Mouse (Mus musculus): ENCODE data around the gene Iba57. TPM values are rescaled to one million over a fixed set of nuclear protein-coding genes. Genes with fewer than 3 reads are reported as not detected.
A peak's percentile ranks its signal among the peaks of the same experiment; 100 is the strongest.

The Iba57 gene
- polyA plus RNA-seq, 1 experiment from 2014 or later, result 3.5 TPM

- H3K4me1 ChIP-seq (ENCODE audit: control insufficient read depth, insufficient read depth, low read length), result peaks cover 8% of the 10 kb centered on the region
- ATAC-seq (ENCODE audit: low FRiP score) (no peak), DNase-seq (ENCODE audit: low spot score, missing footprints) (no peak)
- H3K9me3 ChIP-seq (ENCODE audit: control insufficient read depth, low read length), result no peaks in the 10 kb centered on the region
- no peak overlapping the region for H3K27ac ChIP-seq (ENCODE audit: low read depth, low read length)
- H3K4me3 ChIP-seq (ENCODE audit: low read depth, low read length), result no peak overlapping the region
- no peak overlapping the region for H3K9ac ChIP-seq (ENCODE audit: low read length)
- H3K27me3 ChIP-seq (ENCODE audit: control insufficient read depth, insufficient read depth, low read length), result no peaks in the 10 kb centered on the region
- H3K4me2 ChIP-seq, result no peak overlapping the region
- WGBS, result 76% methylated on average over 5 of the region's 5 CpGs
- peaks cover 4% of the 10 kb centered on the region; the same call in 1 of the 2 replicates for H3K36me3 ChIP-seq (ENCODE audit: control insufficient read depth, insufficient read depth, low read length)
These were observed 2.1 kb downstream of the Iba57 start for GRCm38 (mm10) chr11:59161398-59161797.

DNA sequence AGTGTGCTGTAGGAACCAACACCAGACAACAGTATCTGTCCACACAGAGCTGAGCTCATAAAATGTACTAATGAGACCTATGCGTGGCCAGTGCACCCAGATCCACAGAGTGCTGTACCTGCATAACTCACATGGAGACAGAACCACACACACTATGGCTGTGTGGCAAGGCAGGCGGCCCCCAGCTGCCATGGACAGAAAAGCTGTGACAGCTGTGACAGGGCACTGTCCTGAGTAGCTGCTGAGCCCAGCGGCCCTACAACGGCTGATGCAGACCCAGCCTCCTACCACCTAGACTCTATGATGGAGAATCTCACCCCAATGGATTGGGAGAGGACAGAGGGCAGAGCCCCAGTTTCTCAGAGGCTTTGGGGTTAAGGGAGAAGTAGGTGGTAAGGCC is 4.0 kb downstream of the Iba57 start:
- H3K4me2 ChIP-seq, result no peak overlapping the region
- no peaks in the 10 kb centered on the region for H3K27me3 ChIP-seq (ENCODE audit: control insufficient read depth, insufficient read depth, low read length)
- H3K4me1 ChIP-seq (ENCODE audit: control insufficient read depth, insufficient read depth, low read length), result peaks cover 8% of the 10 kb centered on the region
- peaks cover 4% of the 10 kb centered on the region; the same call in 1 of the 2 replicates for H3K36me3 ChIP-seq (ENCODE audit: control insufficient read depth, insufficient read depth, low read length)
- no peak overlapping the region for H3K27ac ChIP-seq (ENCODE audit: low read depth, low read length)
- H3K9me3 ChIP-seq (ENCODE audit: control insufficient read depth, low read length), result no peaks in the 10 kb centered on the region
- DNase-seq (ENCODE audit: low spot score, missing footprints) (no peak), ATAC-seq (ENCODE audit: low FRiP score) (no peak)
- no peak overlapping the region for H3K9ac ChIP-seq (ENCODE audit: low read length)
- WGBS, result 84% methylated on average over 4 of the region's 4 CpGs
- H3K4me3 ChIP-seq (ENCODE audit: low read depth, low read length), result no peak overlapping the region

DNA sequence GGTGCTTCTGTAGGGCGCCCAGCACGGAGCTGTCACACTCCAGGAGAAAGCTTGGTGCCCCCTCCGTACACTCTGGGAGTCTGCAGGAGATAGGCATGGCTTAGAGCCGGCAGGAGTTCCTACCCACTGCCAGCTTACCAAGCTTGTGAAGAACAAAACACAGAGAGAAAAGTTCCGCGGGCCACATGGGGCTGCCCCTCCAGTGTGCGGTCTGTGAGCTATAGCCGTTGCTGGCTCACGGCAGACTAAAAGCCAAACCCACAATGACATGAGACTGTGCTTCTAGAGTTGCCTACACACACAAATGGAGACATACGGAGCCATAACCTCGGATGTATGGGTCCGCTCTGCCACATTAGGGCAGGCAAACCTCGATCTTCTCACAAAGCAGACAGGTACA is 4.4 kb downstream of the Iba57 start:
- Histone ChIP-seq H3K4me2 (no peak overlapping the region), H3K4me1 (ENCODE audit: control insufficient read depth, insufficient read depth, low read length) (peaks cover 6% of the 10 kb centered on the region), H3K27me3 (ENCODE audit: control insufficient read depth, insufficient read depth, low read length) (no peaks in the 10 kb centered on the region), H3K9ac (ENCODE audit: low read length) (no peak overlapping the region), H3K4me3 (ENCODE audit: low read depth, low read length) (no peak overlapping the region), H3K9me3 (ENCODE audit: control insufficient read depth, low read length) (no peaks in the 10 kb centered on the region), H3K27ac (ENCODE audit: low read depth, low read length) (no peak overlapping the region), H3K36me3 (ENCODE audit: control insufficient read depth, insufficient read depth, low read length) (peaks cover 4% of the 10 kb centered on the region; the same call in 1 of the 2 replicates)
- 97% methylated on average over 13 of the region's 13 CpGs for WGBS
- ATAC-seq (ENCODE audit: low FRiP score) (no peak), DNase-seq (ENCODE audit: low spot score, missing footprints) (no peak)

DNA sequence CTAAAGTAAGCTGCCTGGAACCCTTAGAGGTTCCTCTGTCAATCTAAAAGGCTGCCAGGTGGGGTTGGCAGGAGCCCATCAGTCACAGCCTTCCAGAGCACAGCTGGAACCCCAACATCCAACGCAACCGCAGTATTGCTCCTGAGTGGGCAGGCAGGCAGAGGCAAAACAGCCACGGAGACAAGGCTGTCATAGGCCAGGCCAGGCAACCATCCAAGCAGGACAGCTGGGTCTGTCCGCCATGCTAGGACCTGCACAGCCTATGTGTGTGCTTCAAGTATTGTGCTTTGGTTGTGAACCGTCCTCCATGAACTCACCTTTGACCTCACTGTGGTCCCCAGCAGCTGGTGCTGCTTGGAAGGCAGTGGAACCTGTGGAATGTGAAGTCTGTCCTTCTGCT is 7.6 kb downstream of the Iba57 start:
- H3K9me3 ChIP-seq (ENCODE audit: control insufficient read depth, low read length), result no peaks in the 10 kb centered on the region
- DNase-seq (ENCODE audit: low spot score, missing footprints) (no peak), ATAC-seq (ENCODE audit: low FRiP score) (no peak)
- no peaks in the 10 kb centered on the region for H3K27me3 ChIP-seq (ENCODE audit: control insufficient read depth, insufficient read depth, low read length)
- no peak overlapping the region for H3K27ac ChIP-seq (ENCODE audit: low read depth, low read length)
- no peaks in the 10 kb centered on the region for H3K4me1 ChIP-seq (ENCODE audit: control insufficient read depth, insufficient read depth, low read length)
- H3K4me3 ChIP-seq (ENCODE audit: low read depth, low read length), result no peak overlapping the region
- 92% methylated on average over 5 of the region's 5 CpGs for WGBS
- H3K9ac ChIP-seq (ENCODE audit: low read length), result no peak overlapping the region
- no peak overlapping the region for H3K4me2 ChIP-seq
- peaks cover 4% of the 10 kb centered on the region; the same call in 1 of the 2 replicates for H3K36me3 ChIP-seq (ENCODE audit: control insufficient read depth, insufficient read depth, low read length)

DNA sequence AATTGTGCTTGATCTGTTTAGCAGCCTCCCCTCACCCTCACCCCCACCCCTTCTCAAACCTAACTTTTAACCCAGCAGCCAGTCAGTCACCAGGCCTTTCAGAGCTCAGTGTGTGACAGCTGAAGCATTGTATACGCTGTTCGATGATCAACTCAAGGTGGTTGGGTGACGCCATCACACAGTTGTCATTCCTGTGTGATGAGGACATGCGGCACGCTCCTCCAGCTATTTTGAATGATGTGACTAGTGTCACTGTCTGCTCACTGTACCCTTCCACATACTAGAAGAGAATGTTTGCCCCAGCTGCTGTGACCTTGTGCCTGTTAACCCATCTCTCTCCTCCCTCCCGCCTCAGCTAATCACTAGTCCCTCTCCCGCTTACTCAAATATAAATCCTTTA is 9.3 kb downstream of the Iba57 start:
- Histone ChIP-seq H3K4me1 (ENCODE audit: control insufficient read depth, insufficient read depth, low read length) (no peaks in the 10 kb centered on the region), H3K4me3 (ENCODE audit: low read depth, low read length) (no peak overlapping the region), H3K27ac (ENCODE audit: low read depth, low read length) (no peak overlapping the region), H3K9me3 (ENCODE audit: control insufficient read depth, low read length) (no peaks in the 10 kb centered on the region), H3K4me2 (no peak overlapping the region), H3K9ac (ENCODE audit: low read length) (no peak overlapping the region), H3K36me3 (ENCODE audit: control insufficient read depth, insufficient read depth, low read length) (peaks cover 4% of the 10 kb centered on the region; the same call in 1 of the 2 replicates), H3K27me3 (ENCODE audit: control insufficient read depth, insufficient read depth, low read length) (no peaks in the 10 kb centered on the region)
- WGBS, result 90% methylated on average over 7 of the region's 7 CpGs
- no peak for ATAC-seq (ENCODE audit: low FRiP score)
- no peak for DNase-seq (ENCODE audit: low spot score, missing footprints)

DNA sequence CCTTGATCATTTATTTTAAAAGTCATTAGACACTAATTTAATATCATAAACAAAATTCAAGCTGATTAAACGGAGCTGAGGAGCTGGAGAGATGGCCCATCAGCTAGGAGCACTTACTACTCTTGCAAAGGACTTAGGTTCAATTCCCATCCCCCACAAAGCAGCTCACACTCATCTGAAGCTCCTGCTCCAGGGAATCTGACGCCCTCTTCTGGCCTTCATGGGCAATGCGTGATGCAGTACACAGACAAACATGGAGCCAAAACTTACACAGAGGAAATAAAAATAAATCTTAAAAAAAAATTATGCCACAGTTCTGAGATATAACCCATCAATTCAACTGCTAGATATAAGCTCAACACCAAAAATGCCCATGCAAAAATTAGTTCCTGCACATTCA is 11.8 kb downstream of the Iba57 start:
- no peaks in the 10 kb centered on the region for H3K27me3 ChIP-seq (ENCODE audit: control insufficient read depth, insufficient read depth, low read length)
- no peaks in the 10 kb centered on the region for H3K9me3 ChIP-seq (ENCODE audit: control insufficient read depth, low read length)
- no peak overlapping the region for H3K4me3 ChIP-seq (ENCODE audit: low read depth, low read length)
- ATAC-seq (ENCODE audit: low FRiP score) (no peak), DNase-seq (ENCODE audit: low spot score, missing footprints) (no peak)
- H3K27ac ChIP-seq (ENCODE audit: low read depth, low read length), result no peak overlapping the region
- no peak overlapping the region for H3K9ac ChIP-seq (ENCODE audit: low read length)
- no peaks in the 10 kb centered on the region for H3K36me3 ChIP-seq (ENCODE audit: control insufficient read depth, insufficient read depth, low read length)
- no peaks in the 10 kb centered on the region for H3K4me1 ChIP-seq (ENCODE audit: control insufficient read depth, insufficient read depth, low read length)
- 20% methylated on average over 3 of the region's 3 CpGs for WGBS
- no peak overlapping the region for H3K4me2 ChIP-seq

DNA sequence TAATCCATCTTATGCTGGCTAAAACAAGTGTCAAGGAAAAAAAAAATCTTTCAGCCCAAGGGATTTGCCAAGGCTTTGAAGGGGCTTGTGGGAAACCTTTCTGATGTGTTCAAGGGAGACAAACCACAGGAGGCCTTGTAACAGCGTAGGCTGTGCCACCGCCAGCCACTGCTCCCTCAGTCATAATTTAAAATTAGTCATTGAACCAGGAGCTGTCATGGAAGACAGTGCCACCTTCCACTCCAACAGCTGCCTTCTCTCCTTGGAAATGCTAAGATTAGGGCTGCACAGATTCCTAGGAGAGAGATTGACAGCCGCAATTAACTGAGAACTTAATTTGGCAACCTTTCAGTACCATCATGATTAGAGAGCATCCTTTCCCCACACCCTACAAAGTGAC is 14.2 kb downstream of the Iba57 start:
- Histone ChIP-seq H3K4me3 (ENCODE audit: low read depth, low read length) (no peak overlapping the region), H3K9me3 (ENCODE audit: control insufficient read depth, low read length) (no peaks in the 10 kb centered on the region), H3K36me3 (ENCODE audit: control insufficient read depth, insufficient read depth, low read length) (no peaks in the 10 kb centered on the region), H3K9ac (ENCODE audit: low read length) (no peak overlapping the region), H3K4me2 (no peak overlapping the region), H3K4me1 (ENCODE audit: control insufficient read depth, insufficient read depth, low read length) (no peaks in the 10 kb centered on the region), H3K27ac (ENCODE audit: low read depth, low read length) (no peak overlapping the region), H3K27me3 (ENCODE audit: control insufficient read depth, insufficient read depth, low read length) (no peaks in the 10 kb centered on the region)
- no peak for DNase-seq (ENCODE audit: low spot score, missing footprints)
- no peak for ATAC-seq (ENCODE audit: low FRiP score)
- WGBS, result 83% methylated on average over 3 of the region's 3 CpGs

DNA sequence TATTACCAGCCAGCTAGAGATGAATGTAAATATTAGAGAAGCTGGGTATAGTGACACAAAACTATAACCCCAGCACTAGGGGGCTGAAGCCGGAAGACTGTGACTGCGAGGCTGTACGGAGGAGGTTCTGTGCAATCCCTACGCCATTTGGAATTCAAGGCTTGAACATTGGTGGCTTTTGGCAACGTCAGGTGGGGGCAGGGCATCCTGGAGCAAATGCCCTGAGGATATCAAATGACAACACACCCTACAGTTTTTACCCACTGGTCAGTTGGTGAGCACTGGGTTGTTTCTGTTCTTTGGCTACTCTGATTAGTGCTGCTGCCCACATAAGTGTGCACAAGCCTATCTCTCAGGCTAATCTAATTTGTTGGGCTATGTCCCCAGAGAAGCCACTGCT is 20.6 kb downstream of the Iba57 start:
- ATAC-seq (ENCODE audit: low FRiP score), result no peak
- WGBS, result 74% methylated on average over 5 of the region's 5 CpGs
- H3K27me3 ChIP-seq (ENCODE audit: control insufficient read depth, insufficient read depth, low read length), result no peaks in the 10 kb centered on the region

GRCm38 (mm10) chr11:59141772-59142370 is 21.7 kb downstream of the Iba57 start:
- 14% methylated on average over 14 of the region's 14 CpGs for WGBS
- Histone ChIP-seq H3K9ac (ENCODE audit: low read length) (no peak overlapping the region), H3K4me1 (ENCODE audit: control insufficient read depth, insufficient read depth, low read length) (no peaks in the 10 kb centered on the region), H3K4me2 (peak overlapping the region; percentile 28; the same call in 1 of the 2 replicates), H3K27me3 (ENCODE audit: control insufficient read depth, insufficient read depth, low read length) (peaks cover 6% of the 10 kb centered on the region), H3K4me3 (ENCODE audit: low read depth, low read length) (no peak overlapping the region), H3K36me3 (ENCODE audit: control insufficient read depth, insufficient read depth, low read length) (no peaks in the 10 kb centered on the region), H3K27ac (ENCODE audit: low read depth, low read length) (no peak overlapping the region), H3K9me3 (ENCODE audit: control insufficient read depth, low read length) (no peaks in the 10 kb centered on the region)
- peak; percentile 93 for DNase-seq (ENCODE audit: low spot score, missing footprints)
- ATAC-seq (ENCODE audit: low FRiP score), result 0 out of 2 replicates have a peak, but pooled peaks have one; percentile 54

More for the DNA sequence above, 20.6 kb downstream of the Iba57 start:
- Histone ChIP-seq H3K27ac (ENCODE audit: low read depth, low read length) (no peak overlapping the region), H3K4me1 (ENCODE audit: control insufficient read depth, insufficient read depth, low read length) (no peaks in the 10 kb centered on the region), H3K4me2 (no peak overlapping the region), H3K4me3 (ENCODE audit: low read depth, low read length) (no peak overlapping the region), H3K36me3 (ENCODE audit: control insufficient read depth, insufficient read depth, low read length) (no peaks in the 10 kb centered on the region), H3K9ac (ENCODE audit: low read length) (no peak overlapping the region), H3K9me3 (ENCODE audit: control insufficient read depth, low read length) (no peaks in the 10 kb centered on the region)
- DNase-seq (ENCODE audit: low spot score, missing footprints), result peak; percentile 72

All from midbrain, embryonic 11.5 days (tissue).